Mouse (Mus musculus) lung, embryonic 14.5 days (tissue): Measurements from ENCODE around the gene Elovl1. TPM values are rescaled to one million over a fixed set of nuclear protein-coding genes. Genes with fewer than 3 reads are reported as not detected.

Source experiments
- ATAC-seq: fragments of 200-750 bp; cut with Nextera tagmentation; 2 replicates; pipeline ENCODE4 v1.8.0; 2017; ENCODE audit warnings: mild to moderate bottlenecking, moderate TSS enrichment, moderate library complexity; ENCODE audit not compliant: insufficient read depth
- DNase-seq: peaks from one replicate; pipeline ENCODE4 v3.0.0-alpha.2; 2015
- H3K27ac ChIP-seq: fragments of 300-500 bp; sonication (generic); 2 replicates; pipeline ENCODE4 v1.5.1; 2014; ENCODE audit warnings: low read depth, mild to moderate bottlenecking, moderate library complexity
- H3K27me3 ChIP-seq: fragments of 300-500 bp; sonication (generic); 2 replicates; pipeline ENCODE4 v1.6.1; 2014; ENCODE audit warnings: low read length, control low read depth; ENCODE audit not compliant: insufficient read depth
- H3K36me3 ChIP-seq: fragments of 300-500 bp; sonication (generic); 2 replicates; pipeline ENCODE4 v1.6.1; 2014; ENCODE audit warnings: control low read depth; ENCODE audit not compliant: insufficient read depth
- H3K4me1 ChIP-seq: fragments of 300-500 bp; sonication (generic); 2 replicates; pipeline ENCODE4 v1.6.1; 2014; ENCODE audit warnings: antibody characterized with exemption, control low read depth; ENCODE audit not compliant: insufficient read depth
- H3K4me2 ChIP-seq: fragments of 300-500 bp; sonication (generic); 2 replicates; pipeline ENCODE4 v1.6.1; 2014; ENCODE audit warnings: mild to moderate bottlenecking
- H3K4me3 ChIP-seq: fragments of 300-500 bp; sonication (generic); 2 replicates; pipeline ENCODE4 v1.5.1; 2014; ENCODE audit warnings: low read depth, low read length
- H3K9ac ChIP-seq: fragments of 300-500 bp; sonication (generic); 2 replicates; pipeline ENCODE4 v1.6.1; 2014
- H3K9me3 ChIP-seq: fragments of 300-500 bp; sonication (generic); 2 replicates; pipeline ENCODE4 v1.6.1; 2016; ENCODE audit warnings: low read depth, low read length, control low read depth
- CTCF ChIP-seq: IDR thresholded peaks from 2 replicates; pipeline ENCODE4 v1.5.1; 2016; ENCODE audit warnings: antibody characterized with exemption, low read depth
- WGBS: fragments of 180-500 bp; shearing (Covaris S2); extraction: QIAGEN DNeasy Blood & Tissue Kit; methylation state at CpG from one replicate; pipeline ENCODE4 v1.1.7; 2014; 5-methylcytosine and 5-hydroxymethylcytosine counted together
- polyA plus RNA-seq: library from polyadenylated mRNA; unstranded; fragments of >200 nt; fragmentation: Nextera tagmentation; extraction: Ambion mirVana; gene quantifications from 2 replicates; pipeline ENCODE4 v1.2.1, GENCODE M21; 2014

The Elovl1 gene
- polyA plus RNA-seq, 1 experiment from 2014 or later: 97.8 TPM

DNA sequence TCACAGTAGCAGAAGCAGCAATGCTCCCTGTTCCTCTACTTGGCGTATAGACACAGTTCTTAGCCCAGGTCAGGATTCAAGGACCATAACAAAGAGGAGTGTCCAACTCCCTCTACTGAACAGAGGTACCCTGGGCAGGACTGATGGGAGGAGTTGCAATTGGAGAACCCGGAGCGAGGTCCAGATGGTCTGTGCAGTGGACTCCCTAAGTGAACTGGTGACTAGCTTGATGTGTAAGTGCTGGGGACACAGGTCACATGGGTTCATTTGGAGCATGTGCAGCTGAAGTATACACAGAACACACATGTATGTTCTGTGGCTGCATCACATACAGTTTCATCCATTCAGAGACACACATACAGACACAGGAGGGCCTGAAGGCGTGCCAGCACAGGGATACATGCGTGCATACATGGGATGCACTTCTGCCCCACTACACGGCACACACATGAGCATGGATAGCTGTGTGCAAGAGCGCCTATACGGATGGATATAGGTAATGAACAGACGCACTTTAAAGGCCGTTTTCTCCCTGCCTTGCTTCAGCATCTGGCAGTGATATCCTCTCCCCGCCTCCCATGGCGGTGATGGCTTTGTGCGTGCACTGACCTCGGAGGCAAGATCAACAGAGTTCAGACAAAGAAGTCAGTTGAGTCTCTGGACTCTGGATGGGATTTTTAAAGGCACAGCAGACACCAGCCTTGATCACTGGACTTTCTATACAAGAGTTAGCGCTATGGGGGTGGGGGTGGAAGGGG is 49.1 kb downstream of the Elovl1 start:
- Histone ChIP-seq H3K4me1 (no peaks in the 10 kb centered on the region), H3K36me3 (no peaks in the 10 kb centered on the region), H3K9me3 (no peaks in the 10 kb centered on the region), H3K4me3 (no peak overlapping the region), H3K9ac (no peak overlapping the region), H3K27ac (no peak overlapping the region), H3K4me2 (no peak overlapping the region), H3K27me3 (no peaks in the 10 kb centered on the region)
- no peak for ATAC-seq
- 58% methylated on average over 15 of the region's 15 CpGs for WGBS
- DNase-seq: no peak
- no peak for TF ChIP-seq CTCF

Other genes starting within 250 kb of the Elovl1 start
- gene Kdm4a, start 248.1 kb upstream of the Elovl1 start, polyA plus RNA-seq: 43.3 and 45.0 TPM in 2 replicates
- gene Ptprf, start 136.7 kb upstream of the Elovl1 start, polyA plus RNA-seq: 69.7 and 75.7 TPM in 2 replicates
- 11.1 and 11.7 TPM in 2 replicates for gene Szt2, start 18.8 kb upstream of the Elovl1 start, polyA plus RNA-seq
- gene Med8, start 18.8 kb upstream of the Elovl1 start, polyA plus RNA-seq: 94.1 and 96.4 TPM in 2 replicates
- 324 and 332 TPM in 2 replicates for gene Cdc20, start 9.3 kb downstream of the Elovl1 start, polyA plus RNA-seq
- 1.3 and 1.8 TPM in 2 replicates for gene Mpl, start 29.4 kb downstream of the Elovl1 start, polyA plus RNA-seq
- gene Tie1, start 62.0 kb downstream of the Elovl1 start, polyA plus RNA-seq: 52.7 and 54.2 TPM in 2 replicates
- gene 2610528J11Rik, start 98.9 kb downstream of the Elovl1 start, polyA plus RNA-seq: 9.0 and 10.3 TPM in 2 replicates
- 3.3 and 3.6 TPM in 2 replicates for gene Tmem125, start 116.0 kb downstream of the Elovl1 start, polyA plus RNA-seq
- 0.12 and 0.22 TPM in 2 replicates for gene Cfap57, start 192.7 kb downstream of the Elovl1 start, polyA plus RNA-seq
- 161 and 166 TPM in 2 replicates for gene Ebna1bp2, start 192.7 kb downstream of the Elovl1 start, polyA plus RNA-seq
- gene Olfr62, start 230.9 kb downstream of the Elovl1 start, polyA plus RNA-seq: not detected in 2 replicates